Mouse (Mus musculus): ENCODE results near the gene Prss46. TPM values are rescaled to one million over a fixed set of nuclear protein-coding genes. Genes with fewer than 3 reads are reported as not detected.
A peak's percentile ranks its signal among the peaks of the same experiment; 100 is the strongest.

Gene Prss46
- total and polyA plus RNA-seq, 3 experiments: not detected

GRCm38 (mm10) chr9:110887388-110888303, 43.3 kb downstream of the Prss46 start:
- intact Hi-C loops (cut with DNase I): no loop called here
- 66% methylated on average over 9 of the region's 9 CpGs for WGBS
- no peak for DNase-seq
- no peak overlapping the region for H3K9ac ChIP-seq (ENCODE audit: low read depth, low read length)
- no peak for TF ChIP-seq POLR2A (IDR thresholded peaks at IDR 0.05; ENCODE audit: insufficient read depth, low read depth, low read length)
- TF ChIP-seq EP300 (IDR thresholded peaks at IDR 0.05; ENCODE audit: insufficient read depth, low read depth, low read length): no peak
- no peak for TF ChIP-seq CTCF (IDR thresholded peaks at IDR 0.05)
- no peaks in the 10 kb centered on the region for H3K79me2 ChIP-seq (replicated peaks; ENCODE audit: control insufficient read depth, insufficient read depth, low read length)
- H3K27ac ChIP-seq: no peak overlapping the region
- H3K4me1 ChIP-seq (ENCODE audit: control insufficient read depth, insufficient read depth, low read length): peaks cover 9% of the 10 kb centered on the region
- H3K27me3 ChIP-seq (ENCODE audit: control insufficient read depth, insufficient read depth, low read length): no peaks in the 10 kb centered on the region
- H3K4me3 ChIP-seq: no peak overlapping the region
- H3K36me3 ChIP-seq (ENCODE audit: control insufficient read depth, insufficient read depth, low read length): no peaks in the 10 kb centered on the region

DNA sequence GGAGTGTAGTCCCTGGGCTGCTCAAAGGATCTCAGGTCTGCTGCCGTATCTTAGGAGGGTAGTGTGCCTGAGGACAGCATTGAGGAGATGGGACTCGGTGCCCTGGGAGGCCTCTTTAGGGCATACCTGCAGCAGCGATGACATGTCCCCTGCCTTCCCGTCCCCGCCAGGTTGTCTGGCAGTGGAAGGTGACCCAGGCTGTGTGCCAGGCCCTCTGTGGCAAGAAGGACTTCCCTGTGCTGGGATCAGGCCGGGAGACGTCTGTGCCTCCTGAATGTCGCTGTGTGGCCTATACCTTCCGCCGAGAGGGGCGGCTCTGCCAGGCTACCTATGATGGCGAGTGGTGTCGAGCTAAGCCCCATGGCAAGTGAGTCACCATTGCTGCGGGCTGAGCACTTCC, 44.6 kb downstream of the Prss46 start:
- TF ChIP-seq EP300 (IDR thresholded peaks at IDR 0.05; ENCODE audit: insufficient read depth, low read depth, low read length) (no peak), POLR2A (IDR thresholded peaks at IDR 0.05; ENCODE audit: insufficient read depth, low read depth, low read length) (no peak), CTCF (IDR thresholded peaks at IDR 0.05) (no peak)
- intact Hi-C loops (cut with DNase I): no loop called here
- Histone ChIP-seq H3K79me2 (replicated peaks; ENCODE audit: control insufficient read depth, insufficient read depth, low read length) (no peaks in the 10 kb centered on the region), H3K27ac (no peak overlapping the region), H3K36me3 (ENCODE audit: control insufficient read depth, insufficient read depth, low read length) (no peaks in the 10 kb centered on the region), H3K4me1 (ENCODE audit: control insufficient read depth, insufficient read depth, low read length) (peaks cover 10% of the 10 kb centered on the region), H3K9ac (ENCODE audit: low read depth, low read length) (no peak overlapping the region), H3K4me3 (no peak overlapping the region), H3K27me3 (ENCODE audit: control insufficient read depth, insufficient read depth, low read length) (no peaks in the 10 kb centered on the region)
- DNase-seq: no peak
- WGBS: 94% methylated on average over 14 of the region's 14 CpGs

- no peaks in the 10 kb centered on the region for H3K36me3 ChIP-seq (ENCODE audit: control insufficient read depth, insufficient read depth, low read length)
- no peak for DNase-seq
- peaks cover 10% of the 10 kb centered on the region for H3K4me1 ChIP-seq (ENCODE audit: control insufficient read depth, insufficient read depth, low read length)
- no peaks in the 10 kb centered on the region for H3K79me2 ChIP-seq (replicated peaks; ENCODE audit: control insufficient read depth, insufficient read depth, low read length)
- H3K27me3 ChIP-seq (ENCODE audit: control insufficient read depth, insufficient read depth, low read length): no peaks in the 10 kb centered on the region
- WGBS: 38% methylated on average over 21 of the region's 21 CpGs
- intact Hi-C loops (cut with DNase I): no loop called here
- no peak overlapping the region for H3K4me3 ChIP-seq
- H3K9ac ChIP-seq (ENCODE audit: low read depth, low read length): no peak overlapping the region
- peak overlapping the region; percentile 21; the same call in 1 of the 2 replicates for H3K27ac ChIP-seq
- peak; percentile 55 for TF ChIP-seq CTCF (IDR thresholded peaks at IDR 0.05)
- TF ChIP-seq POLR2A (IDR thresholded peaks at IDR 0.05; ENCODE audit: insufficient read depth, low read depth, low read length): no peak
Measured at GRCm38 (mm10) chr9:110890026-110890783, 45.9 kb downstream of the Prss46 start.

GRCm38 (mm10) chr9:110891077-110891828, 46.9 kb downstream of the Prss46 start:
- no peaks in the 10 kb centered on the region for H3K27me3 ChIP-seq (ENCODE audit: control insufficient read depth, insufficient read depth, low read length)
- no peak overlapping the region for H3K9ac ChIP-seq (ENCODE audit: low read depth, low read length)
- H3K79me2 ChIP-seq (replicated peaks; ENCODE audit: control insufficient read depth, insufficient read depth, low read length): no peaks in the 10 kb centered on the region
- no peak overlapping the region for H3K4me3 ChIP-seq
- H3K36me3 ChIP-seq (ENCODE audit: control insufficient read depth, insufficient read depth, low read length): no peaks in the 10 kb centered on the region
- intact Hi-C loops (cut with DNase I): no loop called here
- H3K4me1 ChIP-seq (ENCODE audit: control insufficient read depth, insufficient read depth, low read length): peaks cover 10% of the 10 kb centered on the region
- peak overlapping the region; percentile 43 for H3K27ac ChIP-seq
- TF ChIP-seq EP300 (IDR thresholded peaks at IDR 0.05; ENCODE audit: insufficient read depth, low read depth, low read length) (no peak), CTCF (IDR thresholded peaks at IDR 0.05) (no peak), POLR2A (IDR thresholded peaks at IDR 0.05; ENCODE audit: insufficient read depth, low read depth, low read length) (no peak)
- 60% methylated on average over 12 of the region's 12 CpGs for WGBS
- DNase-seq: no peak

- H3K4me3 ChIP-seq: no peak overlapping the region
- H3K27ac ChIP-seq: no peak overlapping the region
- intact Hi-C loops (cut with DNase I): no loop called here
- peaks cover 9% of the 10 kb centered on the region for H3K4me1 ChIP-seq (ENCODE audit: control insufficient read depth, insufficient read depth, low read length)
- 85% methylated on average over 3 of the region's 3 CpGs for WGBS
- no peaks in the 10 kb centered on the region for H3K79me2 ChIP-seq (replicated peaks; ENCODE audit: control insufficient read depth, insufficient read depth, low read length)
- H3K36me3 ChIP-seq (ENCODE audit: control insufficient read depth, insufficient read depth, low read length): no peaks in the 10 kb centered on the region
- no peak for TF ChIP-seq POLR2A (IDR thresholded peaks at IDR 0.05; ENCODE audit: insufficient read depth, low read depth, low read length)
- TF ChIP-seq CTCF (IDR thresholded peaks at IDR 0.05): no peak
- no peak for TF ChIP-seq EP300 (IDR thresholded peaks at IDR 0.05; ENCODE audit: insufficient read depth, low read depth, low read length)
- DNase-seq: no peak
- H3K27me3 ChIP-seq (ENCODE audit: control insufficient read depth, insufficient read depth, low read length): no peaks in the 10 kb centered on the region
- no peak overlapping the region for H3K9ac ChIP-seq (ENCODE audit: low read depth, low read length)
Measured at GRCm38 (mm10) chr9:110892552-110892951, 48.2 kb downstream of the Prss46 start.

Data from heart, adult 2 months (tissue).